Mouse (Mus musculus): ENCODE results near the gene St6galnac5. TPM values are rescaled to one million over a fixed set of nuclear protein-coding genes. Genes with fewer than 3 reads are reported as not detected.

The St6galnac5 gene
- not detected in 2 replicates for total RNA-seq (2014; fragmentation: Nextera tagmentation)
- 0.06 and 0.33 TPM in 2 replicates for total RNA-seq (2017)
- polyA plus RNA-seq (2012), result not detected in 2 replicates

DNA sequence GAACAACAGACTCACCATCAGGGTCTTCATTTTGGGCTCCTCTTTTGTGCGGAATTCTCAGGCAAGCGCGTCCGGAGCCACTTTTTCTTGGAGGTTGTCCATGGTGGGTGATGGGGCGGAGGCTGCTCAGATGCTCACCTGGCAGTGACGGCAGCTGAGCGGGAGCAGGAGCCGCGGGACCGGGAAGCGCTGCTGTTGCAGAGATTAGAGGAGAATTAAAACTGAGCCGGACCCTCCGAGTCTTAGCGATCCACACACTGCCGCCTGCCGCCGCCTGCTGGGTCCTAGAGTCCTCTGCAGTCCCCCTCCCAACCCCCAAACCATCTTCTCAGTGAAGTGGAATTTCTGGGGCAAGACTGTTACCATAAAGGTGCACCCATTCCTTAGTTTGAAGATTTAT is at the start of gene St6galnac5:
Gene St6galnac5 (minus strand): TSS at position 259 of the 400 bp plus-strand sequence.
- Histone ChIP-seq H3K27me3 (ENCODE audit: insufficient read depth, low read length) (peaks cover 29% of the 10 kb centered on the region), H3K36me3 (replicated peaks) (no peaks in the 10 kb centered on the region), H3K4me1 (ENCODE audit: insufficient read depth, low read depth, low read length) (peaks cover 28% of the 10 kb centered on the region), H3K9me3 (replicated peaks) (no peaks in the 10 kb centered on the region), H3K4me3 (ENCODE audit: low read depth, low read length) (peak within 1 kb of the TSS; percentile 51; the same call in 1 of the 2 replicates)
- DNase-seq (ENCODE audit: low spot score) (no peak), ATAC-seq (ENCODE audit: extremely low read depth, insufficient number of reproducible peaks, low FRiP score, poor library complexity, severe bottlenecking) (no peak)
- TF ChIP-seq GATA2 (IDR thresholded peaks at IDR 0.05; ENCODE audit: borderline replicate concordance, low read depth, low read length) (no peak), CTCF (IDR thresholded peaks at IDR 0.05; ENCODE audit: low read depth, low read length) (no peak), POLR2AphosphoS5 (IDR thresholded peaks at IDR 0.05; ENCODE audit: insufficient replicate concordance, low read depth, low read length) (no peak), TAL1 (conservative IDR thresholded peaks at IDR 0.05; ENCODE audit: low read depth, low read length) (no peak), GATA1 (IDR thresholded peaks at IDR 0.05; ENCODE audit: borderline replicate concordance, low read length) (no peak)

DNA sequence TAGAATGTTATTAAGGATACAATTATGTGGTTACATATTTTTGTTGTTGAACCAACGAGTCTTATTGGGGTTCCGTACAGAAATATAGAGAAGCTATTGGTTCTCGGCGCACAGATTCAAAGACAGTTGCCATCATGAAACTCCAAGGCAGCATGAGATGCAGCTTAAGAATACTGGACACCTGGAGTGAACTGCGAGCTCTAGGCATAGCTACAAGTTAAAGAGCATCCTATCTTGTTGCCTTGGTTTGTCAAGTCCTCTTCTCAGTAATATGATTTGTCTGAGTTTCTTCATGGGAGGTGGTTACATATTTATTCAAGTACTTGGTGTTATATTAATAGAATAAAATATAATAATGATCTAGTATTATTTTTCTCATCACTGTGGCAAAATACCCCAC is 48.7 kb upstream of the St6galnac5 start:
- Histone ChIP-seq H3K4me3 (ENCODE audit: low read depth, low read length) (no peak overlapping the region), H3K36me3 (replicated peaks) (no peaks in the 10 kb centered on the region), H3K4me1 (ENCODE audit: insufficient read depth, low read depth, low read length) (no peaks in the 10 kb centered on the region), H3K27me3 (ENCODE audit: insufficient read depth, low read length) (0 out of 2 replicates have a peak, but pooled peaks cover 4% of the 10 kb centered on the region), H3K9me3 (replicated peaks) (no peaks in the 10 kb centered on the region)
- DNase-seq (ENCODE audit: low spot score) (no peak), ATAC-seq (ENCODE audit: extremely low read depth, insufficient number of reproducible peaks, low FRiP score, poor library complexity, severe bottlenecking) (no peak)
- TF ChIP-seq CTCF (IDR thresholded peaks at IDR 0.05; ENCODE audit: low read depth, low read length) (no peak), TAL1 (conservative IDR thresholded peaks at IDR 0.05; ENCODE audit: low read depth, low read length) (no peak), GATA2 (IDR thresholded peaks at IDR 0.05; ENCODE audit: borderline replicate concordance, low read depth, low read length) (no peak), GATA1 (IDR thresholded peaks at IDR 0.05; ENCODE audit: borderline replicate concordance, low read length) (no peak), POLR2AphosphoS5 (IDR thresholded peaks at IDR 0.05; ENCODE audit: insufficient replicate concordance, low read depth, low read length) (no peak)

DNA sequence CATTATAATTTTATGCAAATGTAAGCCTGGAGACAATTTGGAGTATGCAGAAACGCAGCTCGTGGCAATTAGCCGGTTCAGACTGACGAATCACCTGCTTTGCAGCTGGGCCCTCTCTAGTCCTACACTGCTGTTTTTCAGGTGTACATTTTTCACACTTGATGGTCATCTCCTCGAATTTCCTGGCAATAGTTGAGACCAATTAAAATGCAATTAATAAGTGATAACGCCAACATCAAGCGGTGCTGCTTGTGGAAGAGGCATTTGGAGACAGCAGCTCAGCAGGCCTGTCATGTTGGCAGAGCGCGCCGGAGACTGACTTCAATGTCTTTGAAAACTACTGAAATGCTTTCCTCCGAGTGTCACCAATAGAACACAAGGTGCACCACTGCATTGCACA is 42.0 kb upstream of the St6galnac5 start:
- no peak for TF ChIP-seq POLR2AphosphoS5 (IDR thresholded peaks at IDR 0.05; ENCODE audit: insufficient replicate concordance, low read depth, low read length)
- no peak for TF ChIP-seq CTCF (IDR thresholded peaks at IDR 0.05; ENCODE audit: low read depth, low read length)
- no peak for TF ChIP-seq GATA1 (IDR thresholded peaks at IDR 0.05; ENCODE audit: borderline replicate concordance, low read length)
- no peak for TF ChIP-seq TAL1 (conservative IDR thresholded peaks at IDR 0.05; ENCODE audit: low read depth, low read length)
- TF ChIP-seq GATA2 (IDR thresholded peaks at IDR 0.05; ENCODE audit: borderline replicate concordance, low read depth, low read length), result no peak
- ATAC-seq (ENCODE audit: extremely low read depth, insufficient number of reproducible peaks, low FRiP score, poor library complexity, severe bottlenecking) (no peak), DNase-seq (ENCODE audit: low spot score) (no peak)
- no peaks in the 10 kb centered on the region for H3K27me3 ChIP-seq (ENCODE audit: insufficient read depth, low read length)
- H3K36me3 ChIP-seq (replicated peaks), result no peaks in the 10 kb centered on the region
- no peak overlapping the region for H3K4me3 ChIP-seq (ENCODE audit: low read depth, low read length)
- H3K9me3 ChIP-seq (replicated peaks), result no peaks in the 10 kb centered on the region
- H3K4me1 ChIP-seq (ENCODE audit: insufficient read depth, low read depth, low read length), result no peaks in the 10 kb centered on the region

DNA sequence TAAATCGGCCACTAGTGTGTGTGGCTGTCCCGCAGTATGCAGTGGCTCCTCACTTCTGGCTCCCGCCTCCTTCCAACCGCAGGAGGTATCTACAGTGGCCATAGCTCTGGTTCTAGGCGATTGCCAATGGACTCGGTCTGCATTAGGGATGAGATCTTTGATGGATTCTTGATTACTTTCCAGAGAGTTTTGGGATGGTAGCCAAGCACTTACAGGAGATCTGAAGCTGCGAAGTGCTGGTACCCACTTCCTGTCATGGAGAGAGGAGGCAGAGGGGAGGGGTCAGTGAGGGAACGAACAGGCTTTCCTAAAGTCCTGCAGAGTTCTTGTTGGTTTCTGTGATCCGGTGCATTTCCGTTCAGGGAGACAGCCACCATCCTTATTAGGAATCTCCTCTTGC is 36.0 kb upstream of the St6galnac5 start:
- Histone ChIP-seq H3K36me3 (replicated peaks) (no peaks in the 10 kb centered on the region), H3K4me3 (ENCODE audit: low read depth, low read length) (no peak overlapping the region), H3K9me3 (replicated peaks) (no peaks in the 10 kb centered on the region), H3K4me1 (ENCODE audit: insufficient read depth, low read depth, low read length) (no peaks in the 10 kb centered on the region), H3K27me3 (ENCODE audit: insufficient read depth, low read length) (no peaks in the 10 kb centered on the region)
- ATAC-seq (ENCODE audit: extremely low read depth, insufficient number of reproducible peaks, low FRiP score, poor library complexity, severe bottlenecking) (no peak), DNase-seq (ENCODE audit: low spot score) (no peak)
- TF ChIP-seq GATA2 (IDR thresholded peaks at IDR 0.05; ENCODE audit: borderline replicate concordance, low read depth, low read length), result no peak
- no peak for TF ChIP-seq GATA1 (IDR thresholded peaks at IDR 0.05; ENCODE audit: borderline replicate concordance, low read length)
- TF ChIP-seq CTCF (IDR thresholded peaks at IDR 0.05; ENCODE audit: low read depth, low read length), result no peak
- no peak for TF ChIP-seq POLR2AphosphoS5 (IDR thresholded peaks at IDR 0.05; ENCODE audit: insufficient replicate concordance, low read depth, low read length)
- TF ChIP-seq TAL1 (conservative IDR thresholded peaks at IDR 0.05; ENCODE audit: low read depth, low read length), result no peak

DNA sequence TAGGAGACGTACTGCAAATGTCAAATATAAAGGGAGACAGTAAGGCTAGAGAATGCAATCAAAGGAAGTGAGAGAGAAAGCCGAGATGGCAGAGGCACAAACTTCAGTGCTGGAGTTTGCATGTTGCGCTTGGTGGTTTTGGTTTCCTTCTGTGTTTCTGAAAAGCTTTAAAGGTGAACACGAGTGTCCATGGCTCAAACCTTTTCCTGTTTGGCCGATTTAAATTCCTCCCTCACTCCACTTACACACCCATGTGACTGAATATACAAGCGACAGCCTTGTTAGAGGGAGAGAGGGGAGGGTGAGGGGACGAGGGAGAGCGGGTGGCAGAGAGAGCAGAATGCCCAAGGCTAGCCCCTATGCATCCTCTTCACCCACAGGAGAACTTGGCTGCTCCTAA is 34.3 kb upstream of the St6galnac5 start:
- no peaks in the 10 kb centered on the region for H3K9me3 ChIP-seq (replicated peaks)
- ATAC-seq (ENCODE audit: extremely low read depth, insufficient number of reproducible peaks, low FRiP score, poor library complexity, severe bottlenecking), result no peak
- TF ChIP-seq GATA1 (IDR thresholded peaks at IDR 0.05; ENCODE audit: borderline replicate concordance, low read length) (no peak), TAL1 (conservative IDR thresholded peaks at IDR 0.05; ENCODE audit: low read depth, low read length) (no peak), GATA2 (IDR thresholded peaks at IDR 0.05; ENCODE audit: borderline replicate concordance, low read depth, low read length) (no peak), POLR2AphosphoS5 (IDR thresholded peaks at IDR 0.05; ENCODE audit: insufficient replicate concordance, low read depth, low read length) (no peak), CTCF (IDR thresholded peaks at IDR 0.05; ENCODE audit: low read depth, low read length) (no peak)

DNA sequence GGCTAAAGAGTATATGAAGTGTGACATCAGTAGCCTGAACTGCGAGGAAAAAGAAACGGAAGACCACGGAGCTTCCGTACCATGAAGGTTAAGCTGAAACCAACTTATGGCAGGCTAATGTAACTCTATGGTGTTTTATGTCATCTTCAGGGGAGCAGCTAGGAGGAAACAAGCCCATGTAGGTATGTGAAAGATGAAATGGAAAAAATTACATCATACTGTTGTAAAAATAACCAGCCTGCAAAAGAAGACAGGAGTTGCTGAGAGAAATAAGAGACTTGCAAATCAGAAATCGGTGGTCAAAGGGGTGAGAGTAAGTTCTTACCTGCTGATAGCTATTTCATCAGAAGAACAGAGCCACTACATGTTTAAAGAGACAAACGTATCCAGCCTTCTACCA is 24.8 kb upstream of the St6galnac5 start:
- H3K27me3 ChIP-seq (ENCODE audit: insufficient read depth, low read length), result no peaks in the 10 kb centered on the region
- DNase-seq (ENCODE audit: low spot score) (no peak), ATAC-seq (ENCODE audit: extremely low read depth, insufficient number of reproducible peaks, low FRiP score, poor library complexity, severe bottlenecking) (no peak)

More for the DNA sequence above, 34.3 kb upstream of the St6galnac5 start:
- H3K27me3 ChIP-seq (ENCODE audit: insufficient read depth, low read length), result no peaks in the 10 kb centered on the region
- no peak overlapping the region for H3K4me3 ChIP-seq (ENCODE audit: low read depth, low read length)
- no peaks in the 10 kb centered on the region for H3K36me3 ChIP-seq (replicated peaks)
- no peak for DNase-seq (ENCODE audit: low spot score)
- no peaks in the 10 kb centered on the region for H3K4me1 ChIP-seq (ENCODE audit: insufficient read depth, low read depth, low read length)

More for the DNA sequence above, 24.8 kb upstream of the St6galnac5 start:
- no peaks in the 10 kb centered on the region for H3K9me3 ChIP-seq (replicated peaks)
- no peaks in the 10 kb centered on the region for H3K36me3 ChIP-seq (replicated peaks)
- H3K4me1 ChIP-seq (ENCODE audit: insufficient read depth, low read depth, low read length), result no peaks in the 10 kb centered on the region
- no peak overlapping the region for H3K4me3 ChIP-seq (ENCODE audit: low read depth, low read length)
- no peak for TF ChIP-seq TAL1 (conservative IDR thresholded peaks at IDR 0.05; ENCODE audit: low read depth, low read length)
- no peak for TF ChIP-seq CTCF (IDR thresholded peaks at IDR 0.05; ENCODE audit: low read depth, low read length)
- TF ChIP-seq POLR2AphosphoS5 (IDR thresholded peaks at IDR 0.05; ENCODE audit: insufficient replicate concordance, low read depth, low read length), result no peak
- no peak for TF ChIP-seq GATA1 (IDR thresholded peaks at IDR 0.05; ENCODE audit: borderline replicate concordance, low read length)
- no peak for TF ChIP-seq GATA2 (IDR thresholded peaks at IDR 0.05; ENCODE audit: borderline replicate concordance, low read depth, low read length)

Measured in G1E (cell line).